Mouse (Mus musculus): ENCODE results near the gene Tfeb. TPM values are rescaled to one million over a fixed set of nuclear protein-coding genes. Genes with fewer than 3 reads are reported as not detected.

Tfeb gene
- polyA plus RNA-seq, 1 experiment from 2014 or later = 19.6 TPM

- ATAC-seq (ENCODE audit: low FRiP score, low TSS enrichment) = no peak
- Histone ChIP-seq H3K9ac (replicated peaks; ENCODE audit: low read length) (no peak overlapping the region), H3K27ac (ENCODE audit: low read length) (no peak overlapping the region), H3K4me1 (ENCODE audit: insufficient read depth, low read length) (peaks cover 10% of the 10 kb centered on the region; the same call in 1 of the 2 replicates), H3K9me3 (ENCODE audit: low read length) (no peaks in the 10 kb centered on the region), H3K27me3 (ENCODE audit: insufficient read depth, low read length) (no peaks in the 10 kb centered on the region; the same call in 1 of the 2 replicates), H3K4me3 (ENCODE audit: low read length) (no peak overlapping the region), H3K4me2 (replicated peaks; ENCODE audit: low read depth, low read length) (no peak overlapping the region), H3K36me3 (ENCODE audit: insufficient read depth, low read length) (no peaks in the 10 kb centered on the region)
- 82% methylated on average over 7 of the region's 7 CpGs for WGBS
These were observed 25.2 kb downstream of the Tfeb start for GRCm38 (mm10) chr17:47762028-47762427.

GRCm38 (mm10) chr17:47762518-47763340, 25.9 kb downstream of the Tfeb start:
- 56% methylated on average over 13 of the region's 13 CpGs for WGBS

GRCm38 (mm10) chr17:47765986-47766385, 29.2 kb downstream of the Tfeb start:
- ATAC-seq (ENCODE audit: low FRiP score, low TSS enrichment) = no peak
- Histone ChIP-seq H3K4me1 (ENCODE audit: insufficient read depth, low read length) (peaks cover 17% of the 10 kb centered on the region; the same call in 1 of the 2 replicates), H3K27ac (ENCODE audit: low read length) (no peak overlapping the region), H3K36me3 (ENCODE audit: insufficient read depth, low read length) (no peaks in the 10 kb centered on the region), H3K9me3 (ENCODE audit: low read length) (no peaks in the 10 kb centered on the region), H3K27me3 (ENCODE audit: insufficient read depth, low read length) (no peaks in the 10 kb centered on the region; the same call in 1 of the 2 replicates), H3K4me3 (ENCODE audit: low read length) (no peak overlapping the region), H3K9ac (replicated peaks; ENCODE audit: low read length) (no peak overlapping the region), H3K4me2 (replicated peaks; ENCODE audit: low read depth, low read length) (no peak overlapping the region)
- WGBS = 74% methylated on average over 4 of the region's 4 CpGs

More at GRCm38 (mm10) chr17:47762518-47763340, 25.9 kb downstream of the Tfeb start:
- Histone ChIP-seq H3K9me3 (ENCODE audit: low read length) (no peaks in the 10 kb centered on the region), H3K4me2 (replicated peaks; ENCODE audit: low read depth, low read length) (no peak overlapping the region), H3K36me3 (ENCODE audit: insufficient read depth, low read length) (no peaks in the 10 kb centered on the region), H3K4me3 (ENCODE audit: low read length) (no peak overlapping the region), H3K27ac (ENCODE audit: low read length) (peak overlapping the region; percentile 67; the same call in 1 of the 2 replicates), H3K9ac (replicated peaks; ENCODE audit: low read length) (no peak overlapping the region), H3K4me1 (ENCODE audit: insufficient read depth, low read length) (peaks cover 10% of the 10 kb centered on the region; the same call in 1 of the 2 replicates), H3K27me3 (ENCODE audit: insufficient read depth, low read length) (no peaks in the 10 kb centered on the region; the same call in 1 of the 2 replicates)
- ATAC-seq (ENCODE audit: low FRiP score, low TSS enrichment) = peak; percentile 81

- no peak overlapping the region for H3K27ac ChIP-seq (ENCODE audit: low read length)
- H3K9ac ChIP-seq (replicated peaks; ENCODE audit: low read length) = no peak overlapping the region
- WGBS = 86% methylated on average over 6 of the region's 6 CpGs
- H3K9me3 ChIP-seq (ENCODE audit: low read length) = no peaks in the 10 kb centered on the region
- ATAC-seq (ENCODE audit: low FRiP score, low TSS enrichment) = no peak
- H3K4me3 ChIP-seq (ENCODE audit: low read length) = no peak overlapping the region
- no peaks in the 10 kb centered on the region; the same call in 1 of the 2 replicates for H3K27me3 ChIP-seq (ENCODE audit: insufficient read depth, low read length)
- no peak overlapping the region for H3K4me2 ChIP-seq (replicated peaks; ENCODE audit: low read depth, low read length)
- no peaks in the 10 kb centered on the region for H3K36me3 ChIP-seq (ENCODE audit: insufficient read depth, low read length)
- H3K4me1 ChIP-seq (ENCODE audit: insufficient read depth, low read length) = peaks cover 17% of the 10 kb centered on the region; the same call in 1 of the 2 replicates
These were observed 29.7 kb downstream of the Tfeb start for GRCm38 (mm10) chr17:47766407-47767043.

- H3K9ac ChIP-seq (replicated peaks; ENCODE audit: low read length) = no peak overlapping the region
- H3K4me1 ChIP-seq (ENCODE audit: insufficient read depth, low read length) = peaks cover 17% of the 10 kb centered on the region; the same call in 1 of the 2 replicates
- WGBS = 69% methylated on average over 2 of the region's 2 CpGs
- H3K9me3 ChIP-seq (ENCODE audit: low read length) = peaks cover 4% of the 10 kb centered on the region; the same call in 1 of the 2 replicates
- no peaks in the 10 kb centered on the region for H3K36me3 ChIP-seq (ENCODE audit: insufficient read depth, low read length)
- no peak overlapping the region for H3K4me2 ChIP-seq (replicated peaks; ENCODE audit: low read depth, low read length)
- H3K27me3 ChIP-seq (ENCODE audit: insufficient read depth, low read length) = no peaks in the 10 kb centered on the region; the same call in 1 of the 2 replicates
- H3K27ac ChIP-seq (ENCODE audit: low read length) = no peak overlapping the region
- no peak overlapping the region for H3K4me3 ChIP-seq (ENCODE audit: low read length)
- no peak for ATAC-seq (ENCODE audit: low FRiP score, low TSS enrichment)
These were observed 30.2 kb downstream of the Tfeb start for GRCm38 (mm10) chr17:47767081-47767455.

- 50% methylated on average over 12 of the region's 17 CpGs for WGBS
- ATAC-seq (ENCODE audit: low FRiP score, low TSS enrichment) = no peak
- Histone ChIP-seq H3K4me1 (ENCODE audit: insufficient read depth, low read length) (peaks cover 12% of the 10 kb centered on the region; the same call in 1 of the 2 replicates), H3K27me3 (ENCODE audit: insufficient read depth, low read length) (no peaks in the 10 kb centered on the region; the same call in 1 of the 2 replicates), H3K27ac (ENCODE audit: low read length) (no peak overlapping the region), H3K9ac (replicated peaks; ENCODE audit: low read length) (no peak overlapping the region), H3K4me3 (ENCODE audit: low read length) (no peak overlapping the region), H3K9me3 (ENCODE audit: low read length) (peaks cover 7% of the 10 kb centered on the region; the same call in 1 of the 2 replicates), H3K36me3 (ENCODE audit: insufficient read depth, low read length) (no peaks in the 10 kb centered on the region), H3K4me2 (replicated peaks; ENCODE audit: low read depth, low read length) (no peak overlapping the region)
These were observed 30.8 kb downstream of the Tfeb start for GRCm38 (mm10) chr17:47767456-47768141.

- no peak overlapping the region; the same call in 1 of the 2 replicates for H3K9ac ChIP-seq (replicated peaks; ENCODE audit: low read length)
- H3K4me1 ChIP-seq (ENCODE audit: insufficient read depth, low read length) = 0 out of 2 replicates have a peak, but pooled peaks cover 13% of the 10 kb centered on the region
- H3K36me3 ChIP-seq (ENCODE audit: insufficient read depth, low read length) = no peaks in the 10 kb centered on the region
- H3K4me3 ChIP-seq (ENCODE audit: low read length) = no peak overlapping the region
- no peak for ATAC-seq (ENCODE audit: low FRiP score, low TSS enrichment)
- no peak overlapping the region for H3K4me2 ChIP-seq (replicated peaks; ENCODE audit: low read depth, low read length)
- H3K27me3 ChIP-seq (ENCODE audit: insufficient read depth, low read length) = no peaks in the 10 kb centered on the region; the same call in 1 of the 2 replicates
- WGBS = 41% methylated on average over 12 of the region's 12 CpGs
- no peak overlapping the region for H3K27ac ChIP-seq (ENCODE audit: low read length)
- peaks cover 7% of the 10 kb centered on the region; the same call in 1 of the 2 replicates for H3K9me3 ChIP-seq (ENCODE audit: low read length)
These were observed 32.0 kb downstream of the Tfeb start for GRCm38 (mm10) chr17:47768707-47769276.

- Histone ChIP-seq H3K36me3 (ENCODE audit: insufficient read depth, low read length) (no peaks in the 10 kb centered on the region), H3K27me3 (ENCODE audit: insufficient read depth, low read length) (no peaks in the 10 kb centered on the region; the same call in 1 of the 2 replicates), H3K4me2 (replicated peaks; ENCODE audit: low read depth, low read length) (no peak overlapping the region), H3K27ac (ENCODE audit: low read length) (no peak overlapping the region), H3K9ac (replicated peaks; ENCODE audit: low read length) (no peak overlapping the region; the same call in 1 of the 2 replicates), H3K9me3 (ENCODE audit: low read length) (peaks cover 7% of the 10 kb centered on the region; the same call in 1 of the 2 replicates), H3K4me1 (ENCODE audit: insufficient read depth, low read length) (0 out of 2 replicates have a peak, but pooled peaks cover 13% of the 10 kb centered on the region), H3K4me3 (ENCODE audit: low read length) (no peak overlapping the region)
- 75% methylated on average over 11 of the region's 11 CpGs for WGBS
- ATAC-seq (ENCODE audit: low FRiP score, low TSS enrichment) = no peak
These were observed 32.8 kb downstream of the Tfeb start for GRCm38 (mm10) chr17:47769389-47770299.
